8 mouse cellular contexts compared by ENCODE assay signal in genomic region chr16:89765470-89765869, GRCm38 (mm10).
DNase-seq lines count a peak whose midpoint lies in the region; TF ChIP-seq lines count a peak whose summit lies in the region.

No protein-coding gene starts in this region.

- H3K27ac ChIP-seq in cerebellum, adult 2 months (ENCODE audit: insufficient read depth, low read length): no peak overlapping the region
- H3K27ac ChIP-seq in layer of hippocampus, adult 2 months: no peak overlapping the region

- no peaks in the 10 kb centered on the region for H3K4me1 ChIP-seq in cerebellum, adult 2 months (ENCODE audit: control insufficient read depth, insufficient read depth, low read length)

- WGBS in cerebellum, adult 2 months: 8% methylated on average over 8 of the region's 8 CpGs

- H3K27me3 ChIP-seq in cerebellum, adult 2 months (ENCODE audit: control insufficient read depth, insufficient read depth, low read length): no peaks in the 10 kb centered on the region; the same call in 1 of the 2 replicates

- H3K4me3 ChIP-seq in cerebellum, adult 2 months (replicated peaks; ENCODE audit: insufficient read depth, low read depth, low read length): no peak overlapping the region
- H3K4me3 ChIP-seq in layer of hippocampus, adult 2 months: no peak overlapping the region

- DNase-seq in cerebellum, adult 2 months: peak in 1 of 2 experiments; percentile 20
- no peak for DNase-seq in cerebellum, adult 11 months
- DNase-seq in layer of hippocampus, adult 2 months (ENCODE audit: low spot score in 2 of 2): peak in 1 of 2 experiments; percentile 52
- DNase-seq in layer of hippocampus, postnatal 36 days: no peak
- DNase-seq in brain, adult 2 months (ENCODE audit: low read depth, low spot score): peak; percentile 58
- DNase-seq in kidney, postnatal 14 days: peak; percentile 20
- peak; percentile 27 for DNase-seq in retina, postnatal 7 days (ENCODE audit: low read depth, low spot score)
- no peak for DNase-seq in urinary bladder, postnatal 4 days (ENCODE audit: low spot score in 2 of 2)

- TF ChIP-seq POLR2A in cerebellum, adult 2 months (IDR thresholded peaks at IDR 0.05; ENCODE audit: borderline replicate concordance, insufficient read depth, low read length): no peak

- TF ChIP-seq CTCF in cerebellum, adult 2 months (IDR thresholded peaks at IDR 0.05; ENCODE audit: borderline replicate concordance, insufficient read depth, low read depth, low read length): peak; percentile 35; the same call in 1 of the 2 replicates
- peak; percentile 92 for TF ChIP-seq CTCF in layer of hippocampus, adult 2 months (conservative IDR thresholded peaks at IDR 0.05)

Comparison
In these comparisons a context has a peak if more than half of its experiments do, and no peak if none do; other contexts are left out.
1. DNase-seq: peak in brain, adult 2 months (single experiment), kidney, postnatal 14 days (single experiment) and retina, postnatal 7 days (single experiment); none in cerebellum, adult 11 months (single experiment), layer of hippocampus, postnatal 36 days (0 of 2) and urinary bladder, postnatal 4 days (0 of 2).